Comparison of ENCODE assay signal across 25 mouse cellular contexts in genomic region chrX:53107127-53107526, GRCm38 (mm10).
"Had no signal": no experiment of that assay in that cellular context is flagged by ENCODE, and none has a peak within 500 bp of the region (broad histone marks: within the 10 kb centered on the region; RNA-seq: fewer than 3 reads in every experiment).

No protein-coding gene starts in this region.

- H3K27me3 ChIP-seq: heart, embryonic 13.5 days; heart, embryonic 15.5 days; hindbrain, embryonic 13.5 days; hindbrain, embryonic 15.5 days; limb, embryonic 13.5 days had no signal

- H3K9me3 ChIP-seq: heart, embryonic 13.5 days; heart, embryonic 15.5 days; hindbrain, embryonic 13.5 days; hindbrain, embryonic 15.5 days; kidney, embryonic 15.5 days; limb, embryonic 13.5 days had no signal

- DNase-seq: forebrain, postnatal 0 days; gastrocnemius, postnatal 14 days; gastrocnemius, postnatal 36 days; heart, adult 11 months; heart, adult 2 months; heart, postnatal 14 days; heart, postnatal 36 days; kidney, adult 11 months; kidney, adult 2 months; kidney, adult 9 months; kidney, postnatal 14 days; kidney, postnatal 36 days; layer of hippocampus, adult 9-11 months; layer of hippocampus, postnatal 36 days; left cerebral cortex, postnatal 4 days had no signal

- H3K4me3 ChIP-seq: heart, adult 2 months; heart, embryonic 13.5 days; heart, embryonic 15.5 days; hindbrain, embryonic 13.5 days; hindbrain, embryonic 15.5 days; kidney, embryonic 15.5 days; limb, embryonic 13.5 days had no signal

- H3K4me2 ChIP-seq: heart, embryonic 11.5 days; heart, embryonic 13.5 days; heart, embryonic 15.5 days; hindbrain, embryonic 13.5 days; hindbrain, embryonic 15.5 days; kidney, embryonic 15.5 days; limb, embryonic 13.5 days had no signal

- H3K9ac ChIP-seq: forebrain, postnatal 0 days; heart, embryonic 13.5 days; heart, embryonic 15.5 days; hindbrain, embryonic 13.5 days; hindbrain, embryonic 15.5 days; kidney, embryonic 15.5 days; limb, embryonic 13.5 days had no signal

- H3K36me3 ChIP-seq: heart, embryonic 13.5 days; heart, embryonic 15.5 days; hindbrain, embryonic 13.5 days; hindbrain, embryonic 15.5 days; kidney, embryonic 15.5 days; limb, embryonic 13.5 days had no signal

- ATAC-seq: forebrain, postnatal 0 days; hindbrain, postnatal 0 days; intestine, embryonic 16.5 days had no signal

- H3K4me1 ChIP-seq: heart, embryonic 13.5 days; heart, embryonic 15.5 days; hindbrain, embryonic 13.5 days; hindbrain, embryonic 15.5 days; limb, embryonic 13.5 days had no signal

- H3K27ac ChIP-seq: heart, adult 2 months; heart, embryonic 13.5 days; heart, embryonic 15.5 days; hindbrain, embryonic 13.5 days; hindbrain, embryonic 15.5 days; hindbrain, postnatal 0 days; kidney, embryonic 15.5 days; kidney, postnatal 0 days; limb, embryonic 13.5 days had no signal
